Mouse (Mus musculus): ENCODE results near the gene D430019H16Rik. TPM values are rescaled to one million over a fixed set of nuclear protein-coding genes. Genes with fewer than 3 reads are reported as not detected.

The D430019H16Rik gene
- polyA plus RNA-seq, 1 experiment from 2014 or later: 1.1 TPM

GRCm38 (mm10) chr12:105494796-105495195 lies 41.1 kb downstream of the D430019H16Rik start:
- H3K4me1 ChIP-seq: peaks cover 14% of the 10 kb centered on the region
- H3K4me2 ChIP-seq: no peak overlapping the region
- no peak overlapping the region for H3K9ac ChIP-seq
- no peak for ATAC-seq (ENCODE audit: borderline replicate concordance, extremely low read depth, low FRiP score, low TSS enrichment)
- 57% methylated on average over 5 of the region's 5 CpGs for WGBS
- no peak overlapping the region for H3K4me3 ChIP-seq
- no peaks in the 10 kb centered on the region; the same call in 1 of the 2 replicates for H3K27me3 ChIP-seq
- H3K9me3 ChIP-seq: no peaks in the 10 kb centered on the region
- no peak overlapping the region for H3K27ac ChIP-seq
- no peaks in the 10 kb centered on the region for H3K36me3 ChIP-seq

- peak; percentile 72; the same call in 1 of the 2 replicates for ATAC-seq (ENCODE audit: borderline replicate concordance, extremely low read depth, low FRiP score, low TSS enrichment)
- Histone ChIP-seq H3K9ac (no peak overlapping the region), H3K27me3 (no peaks in the 10 kb centered on the region; the same call in 1 of the 2 replicates), H3K9me3 (no peaks in the 10 kb centered on the region), H3K27ac (no peak overlapping the region), H3K4me1 (peaks cover 14% of the 10 kb centered on the region), H3K36me3 (no peaks in the 10 kb centered on the region), H3K4me3 (no peak overlapping the region), H3K4me2 (no peak overlapping the region)
- 16% methylated on average over 6 of the region's 6 CpGs for WGBS
Measured at GRCm38 (mm10) chr12:105497894-105498293, 44.2 kb downstream of the D430019H16Rik start.

GRCm38 (mm10) chr12:105498423-105498822 lies 44.8 kb downstream of the D430019H16Rik start:
- Histone ChIP-seq H3K9me3 (no peaks in the 10 kb centered on the region), H3K4me1 (peaks cover 14% of the 10 kb centered on the region), H3K9ac (no peak overlapping the region), H3K4me2 (no peak overlapping the region), H3K36me3 (no peaks in the 10 kb centered on the region), H3K27me3 (no peaks in the 10 kb centered on the region; the same call in 1 of the 2 replicates), H3K4me3 (no peak overlapping the region), H3K27ac (no peak overlapping the region)
- 76% methylated on average over 7 of the region's 7 CpGs for WGBS
- peak; percentile 25 for ATAC-seq (ENCODE audit: borderline replicate concordance, extremely low read depth, low FRiP score, low TSS enrichment)

GRCm38 (mm10) chr12:105498842-105499241 lies 45.2 kb downstream of the D430019H16Rik start:
- no peaks in the 10 kb centered on the region for H3K9me3 ChIP-seq
- no peaks in the 10 kb centered on the region; the same call in 1 of the 2 replicates for H3K27me3 ChIP-seq
- no peak; the same call in 1 of the 2 replicates for ATAC-seq (ENCODE audit: borderline replicate concordance, extremely low read depth, low FRiP score, low TSS enrichment)
- no peak overlapping the region for H3K9ac ChIP-seq
- H3K4me2 ChIP-seq: no peak overlapping the region
- 42% methylated on average over 4 of the region's 4 CpGs for WGBS
- H3K36me3 ChIP-seq: no peaks in the 10 kb centered on the region
- no peak overlapping the region for H3K4me3 ChIP-seq
- H3K27ac ChIP-seq: no peak overlapping the region
- H3K4me1 ChIP-seq: peaks cover 14% of the 10 kb centered on the region

GRCm38 (mm10) chr12:105500940-105501339 lies 47.3 kb downstream of the D430019H16Rik start:
- Histone ChIP-seq H3K27ac (no peak overlapping the region), H3K4me3 (no peak overlapping the region), H3K36me3 (no peaks in the 10 kb centered on the region), H3K27me3 (no peaks in the 10 kb centered on the region; the same call in 1 of the 2 replicates), H3K9ac (no peak overlapping the region), H3K9me3 (no peaks in the 10 kb centered on the region), H3K4me1 (peaks cover 14% of the 10 kb centered on the region), H3K4me2 (no peak overlapping the region)
- no peak for ATAC-seq (ENCODE audit: borderline replicate concordance, extremely low read depth, low FRiP score, low TSS enrichment)
- WGBS: 69% methylated on average over 5 of the region's 5 CpGs

GRCm38 (mm10) chr12:105504736-105505135 lies 51.1 kb downstream of the D430019H16Rik start:
- no peaks in the 10 kb centered on the region for H3K27me3 ChIP-seq
- H3K4me3 ChIP-seq: no peak overlapping the region
- H3K36me3 ChIP-seq: no peaks in the 10 kb centered on the region
- no peak for ATAC-seq (ENCODE audit: borderline replicate concordance, extremely low read depth, low FRiP score, low TSS enrichment)
- peaks cover 10% of the 10 kb centered on the region; the same call in 1 of the 2 replicates for H3K4me1 ChIP-seq
- no peak overlapping the region for H3K4me2 ChIP-seq
- no peak overlapping the region for H3K9ac ChIP-seq
- WGBS: 51% methylated on average over 6 of the region's 6 CpGs
- H3K9me3 ChIP-seq: no peaks in the 10 kb centered on the region
- no peak overlapping the region for H3K27ac ChIP-seq

GRCm38 (mm10) chr12:105511109-105511508 lies 57.5 kb downstream of the D430019H16Rik start:
- no peak overlapping the region for H3K9ac ChIP-seq
- H3K4me3 ChIP-seq: no peak overlapping the region
- peak overlapping the region; percentile 91 for H3K27ac ChIP-seq
- H3K27me3 ChIP-seq: no peaks in the 10 kb centered on the region
- H3K36me3 ChIP-seq: no peaks in the 10 kb centered on the region
- H3K9me3 ChIP-seq: no peaks in the 10 kb centered on the region
- peaks cover 32% of the 10 kb centered on the region for H3K4me1 ChIP-seq
- no peak overlapping the region for H3K4me2 ChIP-seq
- WGBS: 73% methylated on average over 5 of the region's 5 CpGs
- peak; percentile 21; the same call in 1 of the 2 replicates for ATAC-seq (ENCODE audit: borderline replicate concordance, extremely low read depth, low FRiP score, low TSS enrichment)

GRCm38 (mm10) chr12:105511671-105512502 lies 58.2 kb downstream of the D430019H16Rik start:
- Histone ChIP-seq H3K27ac (peak overlapping the region; percentile 91), H3K4me3 (no peak overlapping the region), H3K4me1 (peaks cover 34% of the 10 kb centered on the region), H3K27me3 (no peaks in the 10 kb centered on the region), H3K9ac (no peak overlapping the region), H3K36me3 (no peaks in the 10 kb centered on the region), H3K4me2 (peak overlapping the region; percentile 21), H3K9me3 (no peaks in the 10 kb centered on the region)
- 27% methylated on average over 16 of the region's 16 CpGs for WGBS
- ATAC-seq (ENCODE audit: borderline replicate concordance, extremely low read depth, low FRiP score, low TSS enrichment): peak; percentile 82

- H3K27me3 ChIP-seq: no peaks in the 10 kb centered on the region
- H3K27ac ChIP-seq: no peak overlapping the region
- peaks cover 42% of the 10 kb centered on the region for H3K4me1 ChIP-seq
- H3K9me3 ChIP-seq: no peaks in the 10 kb centered on the region
- no peak overlapping the region for H3K4me2 ChIP-seq
- no peak for ATAC-seq (ENCODE audit: borderline replicate concordance, extremely low read depth, low FRiP score, low TSS enrichment)
- no peak overlapping the region for H3K9ac ChIP-seq
- H3K4me3 ChIP-seq: no peak overlapping the region
- 72% methylated on average over 10 of the region's 10 CpGs for WGBS
- H3K36me3 ChIP-seq: no peaks in the 10 kb centered on the region
Measured at GRCm38 (mm10) chr12:105514111-105514510, 60.5 kb downstream of the D430019H16Rik start.

GRCm38 (mm10) chr12:105517026-105517675 lies 63.5 kb downstream of the D430019H16Rik start:
- Histone ChIP-seq H3K9ac (no peak overlapping the region), H3K9me3 (no peaks in the 10 kb centered on the region), H3K4me1 (peaks cover 50% of the 10 kb centered on the region), H3K4me3 (no peak overlapping the region), H3K27ac (peak overlapping the region; percentile 36; the same call in 1 of the 2 replicates), H3K4me2 (no peak overlapping the region; the same call in 1 of the 2 replicates), H3K36me3 (no peaks in the 10 kb centered on the region), H3K27me3 (no peaks in the 10 kb centered on the region)
- 48% methylated on average over 21 of the region's 21 CpGs for WGBS
- ATAC-seq (ENCODE audit: borderline replicate concordance, extremely low read depth, low FRiP score, low TSS enrichment): no peak; the same call in 1 of the 2 replicates

GRCm38 (mm10) chr12:105519851-105520250 lies 66.2 kb downstream of the D430019H16Rik start:
- H3K9ac ChIP-seq: no peak overlapping the region
- no peak for ATAC-seq (ENCODE audit: borderline replicate concordance, extremely low read depth, low FRiP score, low TSS enrichment)
- H3K9me3 ChIP-seq: no peaks in the 10 kb centered on the region
- H3K4me2 ChIP-seq: no peak overlapping the region
- peaks cover 47% of the 10 kb centered on the region for H3K4me1 ChIP-seq
- H3K27me3 ChIP-seq: no peaks in the 10 kb centered on the region
- 87% methylated on average over 2 of the region's 2 CpGs for WGBS
- H3K36me3 ChIP-seq: no peaks in the 10 kb centered on the region
- peak overlapping the region; percentile 48 for H3K27ac ChIP-seq
- H3K4me3 ChIP-seq: no peak overlapping the region

Data from lung, embryonic 15.5 days (tissue).